Mouse (Mus musculus) adrenal gland, postnatal 36 days (tissue): ENCODE measurements around the gene Robo1. TPM values are rescaled to one million over a fixed set of nuclear protein-coding genes. Genes with fewer than 3 reads are reported as not detected.
A peak's percentile ranks its signal among the peaks of the same experiment; 100 is the strongest.

Experiments used
- DNase-seq, 2 experiments: peaks; one replicate each; pipeline ENCODE4 v3.0.0; 2021; ENCODE audit warnings: mixed read lengths in 1 of 2
- long read RNA-seq, 2 experiments: library from polyadenylated mRNA; stranded (forward); transcript quantifications; one replicate each; pipeline ENCODE4 v2.0.0; 2021; ENCODE audit warnings: borderline sequencing depth in 2 of 2
- total RNA-seq, 2 experiments: library from RNA; stranded (reverse); gene quantifications; 2 replicates each; pipeline ENCODE4 v1.2.3; 2021

Gene Robo1
- 100 to 1,000 TPM; 144 to 167 TPM for total RNA-seq
- long read RNA-seq, experiment 1, partial matches to known transcripts, result 21 of 31 reads
- long read RNA-seq, experiment 1, other reads (novel, unspliced or antisense), result 5 of 31 reads
- long read RNA-seq, experiment 2, partial matches to known transcripts, result 4 of 7 reads
- long read RNA-seq, experiment 2, other reads (novel, unspliced or antisense), result 2 of 7 reads

- no peak for DNase-seq
These were observed at the start of gene Robo1 for GRCm38 (mm10) chr16:72307537-72308330. Gene Robo1, plus strand, starts transcription at chr16:72308306.

DNA sequence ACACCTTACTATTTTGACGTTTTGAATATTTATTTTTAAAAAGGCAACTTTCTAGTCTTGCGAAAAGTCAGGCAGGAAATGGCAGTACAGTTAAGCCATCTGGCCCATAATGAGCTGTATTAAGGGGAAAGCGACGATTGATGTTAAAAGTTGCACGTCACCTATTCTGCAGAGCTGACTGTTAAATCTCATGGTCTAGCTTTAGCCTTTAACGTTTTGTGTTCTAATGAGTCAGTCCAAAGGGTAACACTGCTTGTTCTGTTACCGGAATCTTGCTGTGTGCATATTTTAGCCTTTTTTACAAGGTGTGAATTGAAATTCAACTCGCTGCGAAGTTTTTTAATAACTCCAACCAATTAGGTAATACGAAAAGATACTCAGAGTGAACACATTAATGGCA, 40.3 kb upstream of the Robo1 start:
- DNase-seq, result no peak

DNA sequence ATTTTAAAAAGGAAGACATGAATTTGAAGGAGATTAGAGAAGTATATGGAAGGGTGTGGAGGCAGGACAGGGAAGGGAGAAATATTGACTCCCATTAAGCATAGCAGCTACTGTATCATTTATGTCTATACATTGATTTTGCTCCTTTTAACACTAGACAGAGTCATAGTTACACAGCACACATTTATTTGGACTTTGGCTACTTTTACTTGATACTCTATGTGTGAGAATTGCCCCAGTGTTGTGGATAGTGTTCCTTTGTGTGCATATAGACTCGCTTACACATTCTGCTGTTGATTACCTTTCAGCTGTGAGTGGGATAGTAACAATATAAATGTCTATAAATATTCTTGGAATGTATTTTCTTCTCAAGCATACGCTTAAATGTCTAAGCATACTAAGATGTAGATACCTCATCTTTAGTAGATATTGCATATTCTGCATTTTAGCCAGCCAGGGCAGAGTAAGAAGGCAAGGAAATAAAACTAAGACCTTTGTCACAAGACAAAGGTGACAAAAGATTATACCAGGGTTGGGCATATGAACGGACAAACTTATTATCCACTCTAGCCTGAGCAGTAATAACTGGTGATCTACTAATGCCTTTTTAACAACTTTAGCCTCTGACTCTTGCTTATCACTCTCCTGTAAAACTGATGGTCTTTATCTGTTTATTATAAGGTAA, 31.6 kb upstream of the Robo1 start:
- no peak for DNase-seq

GRCm38 (mm10) chr16:72308331-72308668, 194 bp downstream of the Robo1 start:
- DNase-seq, result no peak

- peak in 1 of 2 experiments; percentile 1 for DNase-seq
These were observed 19.2 kb downstream of the Robo1 start for GRCm38 (mm10) chr16:72327321-72327720.

DNA sequence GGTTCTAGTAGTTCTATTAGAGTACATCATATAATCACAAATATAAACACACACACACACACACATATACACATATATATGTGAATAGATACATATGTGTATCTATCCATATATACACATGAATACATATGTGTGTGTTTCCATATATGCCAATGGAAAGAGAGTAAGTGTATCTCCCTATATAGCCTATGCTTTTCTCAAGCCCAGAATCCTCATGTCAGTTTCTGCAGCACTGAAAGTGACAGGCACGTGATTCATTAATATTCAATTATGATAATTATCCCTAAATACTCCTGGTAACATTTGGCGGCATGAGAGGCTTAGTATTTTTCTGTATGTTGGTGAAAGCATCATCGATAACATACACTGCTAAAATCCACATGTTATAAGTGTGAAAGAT, 20.5 kb downstream of the Robo1 start:
- no peak for DNase-seq

- no peak for DNase-seq
These were observed 29.7 kb downstream of the Robo1 start for GRCm38 (mm10) chr16:72337757-72338156.

DNA sequence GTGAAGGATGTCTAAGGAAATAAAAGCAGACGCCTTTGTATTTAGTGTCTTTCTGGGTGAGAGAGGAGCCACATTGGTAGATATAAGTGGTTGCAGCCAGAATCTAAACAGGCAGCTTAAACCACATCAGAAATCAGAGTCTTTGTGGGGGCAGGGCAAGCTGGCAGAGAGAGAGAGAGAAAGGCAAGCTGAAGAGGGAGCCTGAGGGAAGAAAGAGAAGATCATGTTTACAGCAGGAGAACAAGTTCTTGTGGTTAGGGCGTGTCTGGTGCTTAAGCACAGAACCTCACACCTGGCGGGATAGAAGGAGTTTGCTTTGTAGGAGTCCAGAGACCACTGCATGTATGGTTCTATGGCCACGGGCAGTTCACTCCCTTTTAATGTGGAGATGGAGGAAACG, 42.3 kb downstream of the Robo1 start:
- DNase-seq, result no peak

- peak in 1 of 2 experiments; percentile 25 for DNase-seq
These were observed 48.6 kb downstream of the Robo1 start for GRCm38 (mm10) chr16:72356515-72357357.

- no peak for DNase-seq
These were observed 68.8 kb downstream of the Robo1 start for GRCm38 (mm10) chr16:72376896-72377295.

DNA sequence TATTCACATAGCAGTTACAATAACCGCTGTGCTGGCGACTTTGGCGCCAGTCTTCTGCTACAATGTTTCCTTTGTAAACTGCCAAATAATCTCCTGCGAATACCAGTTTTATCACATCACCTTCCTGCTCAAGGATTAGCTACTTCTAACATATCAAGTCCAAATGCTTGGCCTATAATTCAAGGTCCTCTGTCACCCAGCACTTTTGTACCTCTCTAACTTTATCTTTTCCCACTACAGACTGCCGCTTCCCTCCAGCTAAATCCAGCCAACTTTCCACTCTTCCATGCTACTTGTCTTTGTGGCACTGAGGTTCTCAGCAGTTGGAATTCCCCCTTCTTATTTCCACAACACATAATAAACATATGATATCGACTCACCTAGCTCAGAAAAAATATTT, 73.7 kb downstream of the Robo1 start:
- DNase-seq, result no peak

DNA sequence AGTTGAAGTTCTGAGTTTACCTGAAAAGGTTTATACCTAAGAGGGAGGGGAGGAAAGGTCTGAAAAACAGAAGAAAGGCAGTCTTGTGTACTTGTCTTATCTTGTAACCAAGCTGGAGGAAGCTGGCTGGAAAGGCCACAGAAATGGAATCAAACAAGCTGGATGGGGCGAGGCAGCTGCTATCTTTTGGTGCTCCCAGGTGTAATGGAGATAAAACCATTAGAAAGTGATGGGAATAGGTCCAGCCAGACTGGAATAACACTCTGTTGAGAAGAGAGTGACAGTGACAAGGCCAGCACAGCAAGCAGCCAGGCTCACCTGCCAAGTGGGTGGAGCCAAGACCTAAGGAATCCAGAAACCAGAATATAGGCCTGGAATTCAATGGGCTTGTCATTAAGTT, 75.5 kb downstream of the Robo1 start:
- DNase-seq, result no peak

DNA sequence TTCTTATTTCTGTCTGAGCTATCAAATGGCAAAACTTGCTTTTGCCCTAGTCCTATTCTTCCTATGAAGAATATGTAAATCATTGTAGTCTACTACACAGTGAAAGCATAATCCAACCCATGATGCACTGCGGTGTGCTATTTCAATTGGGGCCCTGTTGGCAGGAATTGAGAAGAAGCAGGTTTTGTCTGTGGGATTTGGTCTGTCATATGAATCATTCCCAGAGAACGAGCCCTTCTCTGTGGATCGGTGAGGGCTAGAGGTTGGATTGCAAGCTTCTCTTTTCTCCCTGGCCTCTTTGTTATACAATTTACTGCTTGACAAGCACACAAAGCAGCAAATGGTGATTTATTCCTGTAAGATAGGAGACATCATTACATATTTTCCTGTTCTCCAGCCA, 85.4 kb downstream of the Robo1 start:
- no peak for DNase-seq

- DNase-seq, result no peak
These were observed 90.7 kb downstream of the Robo1 start for GRCm38 (mm10) chr16:72398811-72399210.

DNA sequence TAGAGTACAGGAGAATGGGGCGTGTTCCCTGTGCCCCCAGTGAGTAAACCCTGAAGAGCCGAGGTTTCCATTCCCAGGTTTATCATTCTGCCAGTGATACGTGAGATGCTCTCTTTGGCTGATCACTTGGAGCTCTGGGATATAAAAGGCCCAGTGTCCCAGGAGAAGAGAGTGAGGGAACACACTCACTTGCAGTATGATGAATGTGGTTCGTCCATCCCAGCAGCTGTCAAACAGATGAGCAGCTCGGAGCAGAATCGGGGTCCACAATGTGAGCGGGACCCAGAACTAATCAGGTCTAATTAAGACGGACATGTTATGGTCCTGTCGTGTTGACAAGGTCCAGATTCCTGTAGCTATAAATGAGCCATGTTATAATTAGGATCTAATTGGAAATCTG, 94.3 kb downstream of the Robo1 start:
- DNase-seq, result no peak

- no peak for DNase-seq
These were observed 101.7 kb downstream of the Robo1 start for GRCm38 (mm10) chr16:72409820-72410219.

DNA sequence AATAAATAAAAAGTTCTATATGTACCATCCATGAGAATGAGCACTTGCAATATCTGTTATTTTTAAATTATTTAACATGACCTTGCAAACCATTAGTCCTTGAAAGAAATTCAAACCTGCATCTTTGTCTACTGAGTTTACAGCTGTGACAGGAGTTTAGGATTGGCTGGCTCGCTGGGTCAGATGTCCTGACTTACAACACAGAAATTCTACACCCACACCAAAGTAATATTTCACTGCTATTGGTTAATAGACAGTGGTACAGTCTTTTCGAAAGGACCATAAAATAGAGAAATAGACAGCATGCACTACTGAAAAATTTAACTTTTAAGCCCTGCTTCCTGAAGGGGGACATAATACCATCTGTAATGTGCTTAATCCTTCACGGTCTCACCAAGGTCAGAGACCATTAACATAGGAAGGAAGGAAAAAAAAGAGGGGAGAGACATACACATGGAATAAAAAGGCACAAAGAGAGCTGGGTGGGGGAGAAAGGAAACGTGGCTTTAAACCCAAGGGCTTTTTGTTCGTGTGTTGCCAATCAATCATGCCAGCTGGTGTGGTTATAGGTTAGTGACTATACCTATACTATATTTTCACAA, 103.7 kb downstream of the Robo1 start:
- DNase-seq, result no peak

- DNase-seq, result no peak
These were observed 104.8 kb downstream of the Robo1 start for GRCm38 (mm10) chr16:72412879-72413278.

GRCm38 (mm10) chr16:72419328-72420066, 111.4 kb downstream of the Robo1 start:
- no peak for DNase-seq

- DNase-seq, result no peak
These were observed 114.3 kb downstream of the Robo1 start for GRCm38 (mm10) chr16:72422426-72422825.

GRCm38 (mm10) chr16:72434396-72434795, 126.3 kb downstream of the Robo1 start:
- DNase-seq, result no peak
